Mouse (Mus musculus) spleen, adult 2 months (tissue): Measurements from ENCODE around the gene Crebbp. TPM values are rescaled to one million over a fixed set of nuclear protein-coding genes. Genes with fewer than 3 reads are reported as not detected.

Experiments used
- DNase-seq, 2 experiments: peaks; one replicate each; pipeline versions ENCODE4 v3.0.0 to v3.0.0-alpha.2; 2012 to 2021; ENCODE audit warnings: low spot score in 2 of 2, low read depth in 1 of 2
- H3K27ac ChIP-seq: fragments of 200-500 bp; 2 replicates; pipeline ENCODE4 v1.5.1; 2012; ENCODE audit warnings: low read length, inconsistent platforms; ENCODE audit not compliant: insufficient read depth
- H3K27me3 ChIP-seq: fragments of 200-500 bp; 2 replicates; pipeline ENCODE4 v1.6.1; 2012; ENCODE audit warnings: mild to moderate bottlenecking, moderate library complexity, low read length, inconsistent platforms; ENCODE audit not compliant: control insufficient read depth, insufficient read depth
- H3K36me3 ChIP-seq: fragments of 200-500 bp; 2 replicates; pipeline ENCODE4 v1.6.1; 2012; ENCODE audit warnings: mild to moderate bottlenecking, low read length, inconsistent platforms; ENCODE audit not compliant: control insufficient read depth, insufficient read depth
- H3K4me1 ChIP-seq: fragments of 200-500 bp; 2 replicates; pipeline ENCODE4 v1.6.1; 2011; ENCODE audit warnings: inconsistent platforms; ENCODE audit not compliant: control insufficient read depth, insufficient read depth, insufficient read length
- H3K4me3 ChIP-seq: fragments of 200-500 bp; 2 replicates; pipeline ENCODE4 v1.5.1; 2011; ENCODE audit warnings: mild to moderate bottlenecking, inconsistent platforms; ENCODE audit not compliant: insufficient read depth, insufficient read length; ENCODE audit errors: extremely low read depth
- CTCF ChIP-seq: fragments of 200-500 bp; IDR thresholded peaks from 2 replicates; pipeline ENCODE4 v1.5.1; 2011; ENCODE audit warnings: mild to moderate bottlenecking, inconsistent platforms; ENCODE audit not compliant: insufficient read depth, insufficient read length, insufficient replicate concordance; ENCODE audit errors: extremely low read depth
- POLR2A ChIP-seq: fragments of 200-500 bp; IDR thresholded peaks from 2 replicates; pipeline ENCODE4 v1.6.1; 2011; ENCODE audit warnings: low read depth, low read length, inconsistent platforms
- WGBS: fragments of 180-500 bp; shearing (Covaris S2); methylation state at CpG from one replicate; pipeline ENCODE4 v1.1.7; 2018; 5-methylcytosine and 5-hydroxymethylcytosine counted together
- polyA plus RNA-seq: library from polyadenylated mRNA; depleted of rRNA; stranded (reverse); fragments of >200 nt; gene quantifications from 2 replicates; pipeline ENCODE4 v1.2.3, GENCODE M21; 2012

Gene Crebbp
- polyA plus RNA-seq, 1 experiment = 25.6 TPM

GRCm38 (mm10) chr16:4160246-4160897, 53.4 kb downstream of the Crebbp start:
- Histone ChIP-seq H3K4me1 (no peaks in the 10 kb centered on the region), H3K4me3 (no peak overlapping the region), H3K27me3 (no peaks in the 10 kb centered on the region), H3K27ac (no peak overlapping the region), H3K36me3 (no peaks in the 10 kb centered on the region; the same call in 1 of the 2 replicates)
- 90% methylated on average over 4 of the region's 4 CpGs for WGBS
- TF ChIP-seq POLR2A (no peak), CTCF (no peak)
- DNase-seq = no peak

GRCm38 (mm10) chr16:4153121-4153520, 60.7 kb downstream of the Crebbp start:
- Histone ChIP-seq H3K27ac (no peak overlapping the region), H3K36me3 (peaks cover 5% of the 10 kb centered on the region; the same call in 1 of the 2 replicates), H3K4me1 (no peaks in the 10 kb centered on the region), H3K27me3 (no peaks in the 10 kb centered on the region), H3K4me3 (no peak overlapping the region)
- no peak for DNase-seq
- WGBS = 97% methylated on average over 1 of the region's 1 CpGs
- TF ChIP-seq POLR2A = no peak

- no peak for DNase-seq
- no peaks in the 10 kb centered on the region for H3K27me3 ChIP-seq
- 83% methylated on average over 6 of the region's 6 CpGs for WGBS
- H3K27ac ChIP-seq = no peak overlapping the region
- no peak overlapping the region for H3K4me3 ChIP-seq
- H3K36me3 ChIP-seq = peaks cover 11% of the 10 kb centered on the region
- TF ChIP-seq CTCF (no peak), POLR2A (no peak)
- H3K4me1 ChIP-seq = no peaks in the 10 kb centered on the region
Observed at GRCm38 (mm10) chr16:4138541-4138940, 75.3 kb downstream of the Crebbp start.

- Histone ChIP-seq H3K27me3 (no peaks in the 10 kb centered on the region), H3K4me1 (no peaks in the 10 kb centered on the region; the same call in 1 of the 2 replicates), H3K36me3 (peaks cover 11% of the 10 kb centered on the region), H3K27ac (no peak overlapping the region), H3K4me3 (no peak overlapping the region)
- DNase-seq = no peak
- WGBS = 78% methylated on average over 1 of the region's 1 CpGs
- TF ChIP-seq CTCF = no peak
- no peak for TF ChIP-seq POLR2A
Observed at GRCm38 (mm10) chr16:4133754-4134153, 80.0 kb downstream of the Crebbp start.

- no peaks in the 10 kb centered on the region for H3K27me3 ChIP-seq
- no peak for DNase-seq
- no peak overlapping the region for H3K27ac ChIP-seq
- 66% methylated on average over 1 of the region's 1 CpGs for WGBS
- H3K4me1 ChIP-seq = no peaks in the 10 kb centered on the region; the same call in 1 of the 2 replicates
- H3K4me3 ChIP-seq = no peak overlapping the region
- H3K36me3 ChIP-seq = peaks cover 20% of the 10 kb centered on the region
- no peak for TF ChIP-seq POLR2A
- TF ChIP-seq CTCF = no peak
Observed at GRCm38 (mm10) chr16:4128894-4129293, 84.9 kb downstream of the Crebbp start.

GRCm38 (mm10) chr16:4117072-4117471, 96.7 kb downstream of the Crebbp start:
- WGBS = 90% methylated on average over 4 of the region's 4 CpGs
- H3K4me3 ChIP-seq = no peak overlapping the region
- TF ChIP-seq CTCF (no peak), POLR2A (no peak)
- H3K36me3 ChIP-seq = peaks cover 49% of the 10 kb centered on the region
- no peak for DNase-seq
- H3K4me1 ChIP-seq = no peaks in the 10 kb centered on the region
- H3K27ac ChIP-seq = no peak overlapping the region
- H3K27me3 ChIP-seq = no peaks in the 10 kb centered on the region

GRCm38 (mm10) chr16:4100374-4100773, 113.4 kb downstream of the Crebbp start:
- no peak for DNase-seq
- 96% methylated on average over 2 of the region's 2 CpGs for WGBS
- Histone ChIP-seq H3K4me1 (no peaks in the 10 kb centered on the region), H3K27ac (no peak overlapping the region), H3K27me3 (no peaks in the 10 kb centered on the region), H3K4me3 (no peak overlapping the region), H3K36me3 (peaks cover 24% of the 10 kb centered on the region)
- TF ChIP-seq POLR2A (no peak), CTCF (no peak)
